Mouse (Mus musculus): ENCODE results near the gene Kcnc4.

Kcnc4 gene

GRCm38 (mm10) chr3:107458528-107459195 lies 690 bp downstream of the Kcnc4 start:
- DNase-seq (ENCODE audit: low spot score): no peak

GRCm38 (mm10) chr3:107458104-107458503 lies 1.2 kb downstream of the Kcnc4 start:
- no peak for DNase-seq (ENCODE audit: low spot score)

GRCm38 (mm10) chr3:107454280-107454679 lies 5.1 kb downstream of the Kcnc4 start:
- no peak for DNase-seq (ENCODE audit: low spot score)

GRCm38 (mm10) chr3:107446822-107447221 lies 12.5 kb downstream of the Kcnc4 start:
- DNase-seq (ENCODE audit: low spot score): no peak

- no peak for DNase-seq (ENCODE audit: low spot score)
Measured at GRCm38 (mm10) chr3:107443866-107444265, 15.5 kb downstream of the Kcnc4 start.

GRCm38 (mm10) chr3:107442191-107442590 lies 17.2 kb downstream of the Kcnc4 start:
- no peak for DNase-seq (ENCODE audit: low spot score)

- DNase-seq (ENCODE audit: low spot score): no peak
Measured at GRCm38 (mm10) chr3:107441306-107441705, 18.0 kb downstream of the Kcnc4 start.

GRCm38 (mm10) chr3:107439280-107439679 lies 20.1 kb downstream of the Kcnc4 start:
- DNase-seq (ENCODE audit: low spot score): no peak

GRCm38 (mm10) chr3:107437666-107438065 lies 21.7 kb downstream of the Kcnc4 start:
- no peak for DNase-seq (ENCODE audit: low spot score)

- no peak for DNase-seq (ENCODE audit: low spot score)
Measured at GRCm38 (mm10) chr3:107436434-107436833, 22.9 kb downstream of the Kcnc4 start.

- no peak for DNase-seq (ENCODE audit: low spot score)
Measured at GRCm38 (mm10) chr3:107433614-107434013, 25.7 kb downstream of the Kcnc4 start.

- no peak for DNase-seq (ENCODE audit: low spot score)
Measured at GRCm38 (mm10) chr3:107431268-107431667, 28.1 kb downstream of the Kcnc4 start.

GRCm38 (mm10) chr3:107424258-107425041 lies 34.9 kb downstream of the Kcnc4 start:
- no peak for DNase-seq (ENCODE audit: low spot score)

- no peak for DNase-seq (ENCODE audit: low spot score)
Measured at GRCm38 (mm10) chr3:107420156-107420555, 39.2 kb downstream of the Kcnc4 start.

GRCm38 (mm10) chr3:107417287-107417644 lies 42.1 kb downstream of the Kcnc4 start:
- DNase-seq (ENCODE audit: low spot score): no peak

- no peak for DNase-seq (ENCODE audit: low spot score)
Measured at GRCm38 (mm10) chr3:107416541-107417286, 42.6 kb downstream of the Kcnc4 start.

GRCm38 (mm10) chr3:107413093-107413492 lies 46.3 kb downstream of the Kcnc4 start:
- DNase-seq (ENCODE audit: low spot score): no peak

- DNase-seq (ENCODE audit: low spot score): no peak
Measured at GRCm38 (mm10) chr3:107412509-107412908, 46.8 kb downstream of the Kcnc4 start.

GRCm38 (mm10) chr3:107411669-107412068 lies 47.7 kb downstream of the Kcnc4 start:
- DNase-seq (ENCODE audit: low spot score): no peak

- DNase-seq (ENCODE audit: low spot score): no peak
Measured at GRCm38 (mm10) chr3:107401401-107401800, 58.0 kb downstream of the Kcnc4 start.

GRCm38 (mm10) chr3:107399991-107400640 lies 59.2 kb downstream of the Kcnc4 start:
- DNase-seq (ENCODE audit: low spot score): no peak

GRCm38 (mm10) chr3:107391198-107391597 lies 68.2 kb downstream of the Kcnc4 start:
- no peak for DNase-seq (ENCODE audit: low spot score)

Measured in layer of hippocampus, adult 9-10 months (tissue).